Comparison of ENCODE assay signal across 10 mouse cellular contexts in the genomic region with DNA sequence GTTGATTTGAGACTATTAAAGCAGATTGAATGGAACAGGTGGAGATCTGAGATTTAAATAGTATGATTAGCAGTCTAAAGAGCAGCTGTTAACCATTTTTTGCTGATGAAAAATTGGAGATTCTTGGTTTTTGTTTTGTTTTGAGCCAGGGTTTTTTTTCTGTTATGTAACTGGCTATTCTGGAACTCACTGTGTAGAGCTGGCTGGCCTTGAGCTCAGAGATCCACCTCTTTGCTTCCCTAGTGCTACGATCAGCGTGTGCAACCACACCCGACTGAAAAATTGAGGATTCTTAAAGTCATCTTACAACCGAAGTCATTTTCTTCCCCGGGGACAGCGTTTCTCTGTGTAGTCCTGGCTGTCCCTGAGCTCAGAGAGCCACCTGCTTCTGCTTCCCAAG. TPM values are rescaled to one million over a fixed set of nuclear protein-coding genes. Genes with fewer than 3 reads are reported as not detected.
DNase-seq lines count a peak whose midpoint lies in the region; ATAC-seq and TF ChIP-seq lines count a peak whose summit lies in the region.
"Had no signal": no experiment of that assay in that cellular context is flagged by ENCODE, and none has a peak within 500 bp of the region (broad histone marks: within the 10 kb centered on the region; RNA-seq: fewer than 3 reads in every experiment).

No protein-coding gene starts in this region.

- TF ChIP-seq CTCF in CH12.LX (conservative IDR thresholded peaks at IDR 0.05 in 1 of 2, IDR thresholded peaks at IDR 0.05 in 1 of 2; ENCODE audit: low read depth in 2 of 2, low read length in 2 of 2), result no peak

- no peak for TF ChIP-seq RAD21 in CH12.LX (IDR thresholded peaks at IDR 0.05; ENCODE audit: low read depth, low read length)

- 71% methylated on average over 6 of the region's 6 CpGs for WGBS in heart, embryonic 11.5 days (ENCODE audit: insufficient replicate concordance)
- 79% methylated on average over 6 of the region's 6 CpGs for WGBS in forebrain, embryonic 15.5 days
- 27% methylated on average over 6 of the region's 6 CpGs for WGBS in liver, embryonic 11.5 days

- ATAC-seq in heart, embryonic 11.5 days (replicated peaks; ENCODE audit: insufficient number of reproducible peaks, low FRiP score, low TSS enrichment), result no peak
- ATAC-seq in forebrain, embryonic 15.5 days (replicated peaks), result no peak
- ATAC-seq in liver, embryonic 11.5 days (replicated peaks; ENCODE audit: low FRiP score), result no peak

- peaks cover 29% of the 10 kb centered on the region for H3K79me2 ChIP-seq in CH12.LX (replicated peaks; ENCODE audit: control insufficient read depth, extremely low read depth, insufficient read depth, poor library complexity, severe bottlenecking)

- no peaks in the 10 kb centered on the region for H3K9me3 ChIP-seq in heart, embryonic 11.5 days (replicated peaks; ENCODE audit: control insufficient read depth, low read length)
- no peaks in the 10 kb centered on the region for H3K9me3 ChIP-seq in CH12.LX (replicated peaks; ENCODE audit: low read length)
- no peaks in the 10 kb centered on the region for H3K9me3 ChIP-seq in forebrain, embryonic 15.5 days
- no peaks in the 10 kb centered on the region for H3K9me3 ChIP-seq in liver, embryonic 11.5 days (ENCODE audit: control insufficient read depth, low read length)

- DNase-seq in heart, adult 8-10 months (ENCODE audit: low spot score), result no peak
- no peak for DNase-seq in CH12.LX (ENCODE audit: extremely low read depth)
- no peak for DNase-seq in liver, embryonic 11.5 days (ENCODE audit: low spot score)
- DNase-seq in urinary bladder, postnatal 10 days (ENCODE audit: low spot score), result no peak
- DNase-seq in spleen, postnatal 36 days (ENCODE audit: low spot score in 2 of 2), result no peak
- DNase-seq in spleen, postnatal 14 days (ENCODE audit: low spot score in 2 of 2), result no peak
- DNase-seq: lung, postnatal 36 days; spleen, adult 18-20 months had no signal

- H3K36me3 ChIP-seq in heart, embryonic 11.5 days (ENCODE audit: control insufficient read depth, insufficient read depth, low read length), result 0 out of 2 replicates have a peak, but pooled peaks cover 2% of the 10 kb centered on the region
- peaks cover 0 to 12% of the 10 kb centered on the region in 2 experiments for H3K36me3 ChIP-seq in CH12.LX (replicated peaks in 1 of 2; ENCODE audit: control insufficient read depth in 1 of 2, insufficient read depth in 1 of 2, low read length in 1 of 2)
- H3K36me3 ChIP-seq in forebrain, embryonic 15.5 days, result 0 out of 2 replicates have a peak, but pooled peaks cover 3% of the 10 kb centered on the region
- H3K36me3 ChIP-seq in liver, embryonic 11.5 days (ENCODE audit: control insufficient read depth, insufficient read depth, low read length), result peaks cover 5% of the 10 kb centered on the region; the same call in 1 of the 2 replicates

- no peak for TF ChIP-seq EP300 in CH12.LX (IDR thresholded peaks at IDR 0.05; ENCODE audit: low read length)

- H3K4me2 ChIP-seq in heart, embryonic 11.5 days, result peak overlapping the region; percentile 63
- H3K4me2 ChIP-seq in CH12.LX (ENCODE audit: insufficient read depth, low read depth, poor library complexity, severe bottlenecking), result peak overlapping the region; percentile 29; the same call in 1 of the 2 replicates
- H3K4me2 ChIP-seq in forebrain, embryonic 15.5 days (replicated peaks), result peak overlapping the region; percentile 84
- H3K4me2 ChIP-seq in liver, embryonic 11.5 days, result peak overlapping the region; percentile 81

- in situ Hi-C loops in CH12.LX (cut with MboI; ENCODE audit: low pct_ligation_motif_present, low pct_unique_long_range_greater_than_20kb, low sequenced_read_pairs), result no loop called here

- no peaks in the 10 kb centered on the region for H3K27me3 ChIP-seq in heart, embryonic 11.5 days (ENCODE audit: control insufficient read depth, insufficient read depth, low read length)
- H3K27me3 ChIP-seq in CH12.LX (replicated peaks), result no peaks in the 10 kb centered on the region
- no peaks in the 10 kb centered on the region for H3K27me3 ChIP-seq in forebrain, embryonic 15.5 days
- no peaks in the 10 kb centered on the region for H3K27me3 ChIP-seq in liver, embryonic 11.5 days (replicated peaks; ENCODE audit: control insufficient read depth, insufficient read depth, low read length)

- H3K4me1 ChIP-seq in heart, embryonic 11.5 days (ENCODE audit: control insufficient read depth, insufficient read depth, low read length), result peaks cover 30% of the 10 kb centered on the region
- H3K4me1 ChIP-seq in CH12.LX (ENCODE audit: control insufficient read depth in 1 of 2, insufficient read depth in 2 of 2), result peaks cover 4 to 22% of the 10 kb centered on the region in 2 experiments; a peak in 3 of 4 replicates
- H3K4me1 ChIP-seq in forebrain, embryonic 15.5 days, result peaks cover 17% of the 10 kb centered on the region
- H3K4me1 ChIP-seq in liver, embryonic 11.5 days (replicated peaks; ENCODE audit: control insufficient read depth, insufficient read depth, low read length), result peaks cover 52% of the 10 kb centered on the region

- peak overlapping the region; percentile 46; the same call in 1 of the 2 replicates for H3K9ac ChIP-seq in heart, embryonic 11.5 days (ENCODE audit: low read depth, low read length)
- peak overlapping the region; percentile 76 for H3K9ac ChIP-seq in CH12.LX (ENCODE audit: insufficient read depth, low read depth)
- 0 out of 2 replicates have a peak overlapping the region, but pooled peaks have one; percentile 37 for H3K9ac ChIP-seq in forebrain, embryonic 15.5 days (replicated peaks)
- H3K9ac ChIP-seq in liver, embryonic 11.5 days (ENCODE audit: low read depth, low read length), result peak overlapping the region; percentile 91

- peak overlapping the region; percentile 53 for H3K4me3 ChIP-seq in heart, embryonic 11.5 days (ENCODE audit: low read depth, low read length)
- peak overlapping the region; percentile 48 to 74 (median 69) for H3K4me3 ChIP-seq in CH12.LX (replicated peaks in 1 of 3; ENCODE audit: low read depth in 2 of 3, low read length in 2 of 3, poor library complexity in 1 of 3)
- H3K4me3 ChIP-seq in forebrain, embryonic 15.5 days, result peak overlapping the region; percentile 47; the same call in 1 of the 2 replicates
- peak overlapping the region; percentile 76 for H3K4me3 ChIP-seq in liver, embryonic 11.5 days (ENCODE audit: low read depth, low read length)

- H3K27ac ChIP-seq in heart, embryonic 11.5 days (ENCODE audit: low read depth, low read length), result no peak overlapping the region
- no peak overlapping the region for H3K27ac ChIP-seq in CH12.LX (ENCODE audit: insufficient read depth, low read depth)
- H3K27ac ChIP-seq in forebrain, embryonic 15.5 days (replicated peaks), result no peak overlapping the region
- peak overlapping the region; percentile 84 for H3K27ac ChIP-seq in liver, embryonic 11.5 days (ENCODE audit: low read depth, low read length)

- TF ChIP-seq POLR2A in CH12.LX (IDR thresholded peaks at IDR 0.05; ENCODE audit: low read depth, low read length), result no peak

- dilution Hi-C loops in CH12.LX (cut with MboI; ENCODE audit: extremely low pct_ligation_motif_present, extremely low pct_unique_long_range_greater_than_20kb, low sequenced_read_pairs), result no loop called here

TF ChIP-seq in CH12.LX, 34 proteins besides CTCF, POLR2A, EP300 and RAD21 (continues in another document):
- no peak for TF ChIP-seq SIN3A (IDR thresholded peaks at IDR 0.05; ENCODE audit: low read length)

RNA-seq across cellular contexts. Expression of a gene that starts 0.9 kb away (rescaled TPM):
- polyA plus RNA-seq in heart, embryonic 11.5 days (2014; fragmentation: Nextera tagmentation; extraction: Ambion mirVana), result 5.6 and 6.6 TPM in 2 replicates
- under 1 TPM in 1 of 4 experiments, not detected in 3; 0.20 TPM for total RNA-seq in heart, adult 8-10 months (2022)
- 11.7 and 14.1 TPM in 2 replicates for total RNA-seq in CH12.LX (2012; rRNA removed)
- total RNA-seq in CH12.LX (2014; rRNA removed), result 11.5 and 14.4 TPM in 2 replicates
- 14.9 and 17.0 TPM in 2 replicates for polyA plus RNA-seq in CH12.LX (2012; ENCODE audit: insufficient read length, low read depth)
- polyA plus RNA-seq in forebrain, embryonic 15.5 days (2015; fragmentation: Nextera tagmentation; extraction: Ambion mirVana), result 5.1 and 6.8 TPM in 2 replicates
- 15.9 and 18.5 TPM in 2 replicates for polyA plus RNA-seq in liver, embryonic 11.5 days (2014; fragmentation: Nextera tagmentation; extraction: Ambion mirVana)

RNA-seq across cellular contexts. Expression of a gene that starts 15.2 kb away (rescaled TPM):
- polyA plus RNA-seq in heart, embryonic 11.5 days (2014; fragmentation: Nextera tagmentation; extraction: Ambion mirVana), result 4.2 and 4.8 TPM in 2 replicates
- total RNA-seq in heart, adult 8-10 months (2022), result 10 to 100 TPM; 15.8 to 28.8 (median 20.2) TPM
- 1.3 and 2.7 TPM in 2 replicates for total RNA-seq in CH12.LX (2012; rRNA removed)
- total RNA-seq in CH12.LX (2014; rRNA removed), result 0.43 and 0.55 TPM in 2 replicates
- polyA plus RNA-seq in CH12.LX (2012; ENCODE audit: insufficient read length, low read depth), result 0.74 and 0.89 TPM in 2 replicates
- 10.8 and 12.3 TPM in 2 replicates for polyA plus RNA-seq in forebrain, embryonic 15.5 days (2015; fragmentation: Nextera tagmentation; extraction: Ambion mirVana)
- 2.5 and 3.0 TPM in 2 replicates for polyA plus RNA-seq in liver, embryonic 11.5 days (2014; fragmentation: Nextera tagmentation; extraction: Ambion mirVana)

RNA-seq across cellular contexts. Expression of a gene that starts 23.5 kb away (rescaled TPM):
- polyA plus RNA-seq in heart, embryonic 11.5 days (2014; fragmentation: Nextera tagmentation; extraction: Ambion mirVana), result 167 and 177 TPM in 2 replicates
- 100 to 1,000 TPM; 182 to 213 (median 198) TPM for total RNA-seq in heart, adult 8-10 months (2022)
- total RNA-seq in CH12.LX (2012; rRNA removed), result 16.2 and 19.5 TPM in 2 replicates
- 27.8 and 34.0 TPM in 2 replicates for total RNA-seq in CH12.LX (2014; rRNA removed)
- 33.2 and 36.5 TPM in 2 replicates for polyA plus RNA-seq in CH12.LX (2012; ENCODE audit: insufficient read length, low read depth)
- polyA plus RNA-seq in forebrain, embryonic 15.5 days (2015; fragmentation: Nextera tagmentation; extraction: Ambion mirVana), result 157 and 161 TPM in 2 replicates
- 107 and 114 TPM in 2 replicates for polyA plus RNA-seq in liver, embryonic 11.5 days (2014; fragmentation: Nextera tagmentation; extraction: Ambion mirVana)

RNA-seq across cellular contexts. Expression of a gene that starts 40.2 kb away (rescaled TPM):
- polyA plus RNA-seq in heart, embryonic 11.5 days (2014; fragmentation: Nextera tagmentation; extraction: Ambion mirVana), result 22.4 and 25.3 TPM in 2 replicates
- 10 to 100 TPM; 17.1 to 20.4 (median 19.4) TPM for total RNA-seq in heart, adult 8-10 months (2022)
- total RNA-seq in CH12.LX (2012; rRNA removed) (0.38 and 0.64 TPM in 2 replicates), CH12.LX (2014; rRNA removed) (0.24 and 0.27 TPM in 2 replicates)
- polyA plus RNA-seq in CH12.LX (2012; ENCODE audit: insufficient read length, low read depth), result 0.65 and 1.0 TPM in 2 replicates
- polyA plus RNA-seq in forebrain, embryonic 15.5 days (2015; fragmentation: Nextera tagmentation; extraction: Ambion mirVana), result 11.8 and 27.5 TPM in 2 replicates
- polyA plus RNA-seq in liver, embryonic 11.5 days (2014; fragmentation: Nextera tagmentation; extraction: Ambion mirVana), result 12.4 and 13.1 TPM in 2 replicates

RNA-seq across cellular contexts. Expression of a gene that starts 43.6 kb away (rescaled TPM):
- polyA plus RNA-seq in heart, embryonic 11.5 days (2014; fragmentation: Nextera tagmentation; extraction: Ambion mirVana), result 962 and 991 TPM in 2 replicates
- total RNA-seq in heart, adult 8-10 months (2022), result 10 to 100 TPM; 20.8 to 26.2 (median 22.0) TPM
- total RNA-seq in CH12.LX (2012; rRNA removed) (39.4 and 48.0 TPM in 2 replicates), CH12.LX (2014; rRNA removed) (31.2 and 33.6 TPM in 2 replicates)
- polyA plus RNA-seq in CH12.LX (2012; ENCODE audit: insufficient read length, low read depth), result 34.7 and 38.3 TPM in 2 replicates
- 7,875 and 7,989 TPM in 2 replicates for polyA plus RNA-seq in forebrain, embryonic 15.5 days (2015; fragmentation: Nextera tagmentation; extraction: Ambion mirVana)
- polyA plus RNA-seq in liver, embryonic 11.5 days (2014; fragmentation: Nextera tagmentation; extraction: Ambion mirVana), result 896 and 908 TPM in 2 replicates

Comparison
In these comparisons a context has a peak if more than half of its experiments do, and no peak if none do; other contexts are left out.
1. H3K4me2 ChIP-seq: peak in every context shown above with its lines; median percentile 84 in forebrain, embryonic 15.5 days; 81 in liver, embryonic 11.5 days; 63 in heart, embryonic 11.5 days; 29 in CH12.LX.
2. H3K9ac ChIP-seq: peak in every context shown above with its lines; median percentile 91 in liver, embryonic 11.5 days; 76 in CH12.LX; 46 in heart, embryonic 11.5 days; 37 in forebrain, embryonic 15.5 days.